Mouse (Mus musculus): ENCODE measurements around the gene Sema6d. TPM values are rescaled to one million over a fixed set of nuclear protein-coding genes. Genes with fewer than 3 reads are reported as not detected.
"Not testable (repeated sequence)": the region's sequence is repeated elsewhere in the genome, so short reads cannot be mapped to it uniquely, and the experiment has no call there.

The Sema6d gene
- polyA plus RNA-seq, 1 experiment from 2014 or later = 27.7 TPM

GRCm38 (mm10) chr2:124322528-124323215 is 232.9 kb downstream of the Sema6d start:
- Histone ChIP-seq H3K4me3 (ENCODE audit: control insufficient read depth in 1 of 2, insufficient read depth in 1 of 2, low read depth in 1 of 2, low read length in 2 of 2) (no peak overlapping the region), H3K27me3 (ENCODE audit: control insufficient read depth, insufficient read depth, low read length) (no peaks in the 10 kb centered on the region), H3K9me3 (ENCODE audit: control insufficient read depth, low read length) (no peaks in the 10 kb centered on the region), H3K4me1 (ENCODE audit: control insufficient read depth in 2 of 2, insufficient read depth in 2 of 2, low read length in 2 of 2) (no peaks in the 10 kb centered on the region), H3K27ac (replicated peaks in 1 of 2; ENCODE audit: control insufficient read depth in 1 of 2, insufficient read depth in 1 of 2, low read depth in 2 of 2, low read length in 2 of 2) (no peak overlapping the region), H3K36me3 (ENCODE audit: control insufficient read depth, insufficient read depth, low read length) (no peaks in the 10 kb centered on the region), H3K4me2 (ENCODE audit: low read length) (no peak overlapping the region), H3K9ac (ENCODE audit: low read length) (no peak overlapping the region)
- 58% methylated on average over 5 of the region's 5 CpGs for WGBS
- ATAC-seq (ENCODE audit: insufficient number of reproducible peaks, insufficient read depth, low FRiP score, low read depth) = no peak

- no peak for ATAC-seq (ENCODE audit: insufficient number of reproducible peaks, insufficient read depth, low FRiP score, low read depth)
- Histone ChIP-seq H3K27ac (replicated peaks in 1 of 2; ENCODE audit: control insufficient read depth in 1 of 2, insufficient read depth in 1 of 2, low read depth in 2 of 2, low read length in 2 of 2) (no peak overlapping the region), H3K27me3 (ENCODE audit: control insufficient read depth, insufficient read depth, low read length) (no peaks in the 10 kb centered on the region), H3K4me2 (ENCODE audit: low read length) (no peak overlapping the region), H3K4me1 (ENCODE audit: control insufficient read depth in 2 of 2, insufficient read depth in 2 of 2, low read length in 2 of 2) (no peaks in the 10 kb centered on the region), H3K9ac (ENCODE audit: low read length) (no peak overlapping the region), H3K9me3 (ENCODE audit: control insufficient read depth, low read length) (no peaks in the 10 kb centered on the region), H3K4me3 (ENCODE audit: control insufficient read depth in 1 of 2, insufficient read depth in 1 of 2, low read depth in 1 of 2, low read length in 2 of 2) (no peak overlapping the region), H3K36me3 (ENCODE audit: control insufficient read depth, insufficient read depth, low read length) (no peaks in the 10 kb centered on the region)
- WGBS = 82% methylated on average over 6 of the region's 6 CpGs
Observed at GRCm38 (mm10) chr2:124324107-124324724, 234.4 kb downstream of the Sema6d start.

- Histone ChIP-seq H3K4me1 (ENCODE audit: control insufficient read depth in 2 of 2, insufficient read depth in 2 of 2, low read length in 2 of 2) (peaks cover 2 to 21% of the 10 kb centered on the region in 2 experiments; a peak in 3 of 4 replicates), H3K9ac (ENCODE audit: low read length) (no peak overlapping the region), H3K36me3 (ENCODE audit: control insufficient read depth, insufficient read depth, low read length) (no peaks in the 10 kb centered on the region), H3K4me2 (ENCODE audit: low read length) (no peak overlapping the region), H3K9me3 (ENCODE audit: control insufficient read depth, low read length) (no peaks in the 10 kb centered on the region), H3K4me3 (ENCODE audit: control insufficient read depth in 1 of 2, insufficient read depth in 1 of 2, low read depth in 1 of 2, low read length in 2 of 2) (no peak overlapping the region), H3K27ac (replicated peaks in 1 of 2; ENCODE audit: control insufficient read depth in 1 of 2, insufficient read depth in 1 of 2, low read depth in 2 of 2, low read length in 2 of 2) (no peak overlapping the region; a peak in 1 of 4 replicates), H3K27me3 (ENCODE audit: control insufficient read depth, insufficient read depth, low read length) (no peaks in the 10 kb centered on the region)
- no peak for ATAC-seq (ENCODE audit: insufficient number of reproducible peaks, insufficient read depth, low FRiP score, low read depth)
- 17% methylated on average over 1 of the region's 1 CpGs for WGBS
Observed at GRCm38 (mm10) chr2:124329473-124330130, 239.8 kb downstream of the Sema6d start.

GRCm38 (mm10) chr2:124332890-124333289 is 243.1 kb downstream of the Sema6d start:
- Histone ChIP-seq H3K9ac (ENCODE audit: low read length) (no peak overlapping the region), H3K27me3 (ENCODE audit: control insufficient read depth, insufficient read depth, low read length) (no peaks in the 10 kb centered on the region), H3K4me3 (ENCODE audit: control insufficient read depth in 1 of 2, insufficient read depth in 1 of 2, low read depth in 1 of 2, low read length in 2 of 2) (no peak overlapping the region), H3K36me3 (ENCODE audit: control insufficient read depth, insufficient read depth, low read length) (no peaks in the 10 kb centered on the region), H3K27ac (replicated peaks in 1 of 2; ENCODE audit: control insufficient read depth in 1 of 2, insufficient read depth in 1 of 2, low read depth in 2 of 2, low read length in 2 of 2) (peak overlapping the region; percentile 5 to 64; a peak in 3 of 4 replicates), H3K4me2 (ENCODE audit: low read length) (no peak overlapping the region), H3K9me3 (ENCODE audit: control insufficient read depth, low read length) (no peaks in the 10 kb centered on the region), H3K4me1 (ENCODE audit: control insufficient read depth in 2 of 2, insufficient read depth in 2 of 2, low read length in 2 of 2) (peaks cover 9 to 38% of the 10 kb centered on the region in 2 experiments)
- WGBS = 29% methylated on average over 5 of the region's 5 CpGs
- ATAC-seq (ENCODE audit: insufficient number of reproducible peaks, insufficient read depth, low FRiP score, low read depth) = no peak

- 76% methylated on average over 2 of the region's 2 CpGs for WGBS
- peaks cover 9 to 38% of the 10 kb centered on the region in 2 experiments for H3K4me1 ChIP-seq (ENCODE audit: control insufficient read depth in 2 of 2, insufficient read depth in 2 of 2, low read length in 2 of 2)
- not testable (repeated sequence) for H3K4me3 ChIP-seq (ENCODE audit: control insufficient read depth in 1 of 2, insufficient read depth in 1 of 2, low read depth in 1 of 2, low read length in 2 of 2); H3K9me3 ChIP-seq (ENCODE audit: control insufficient read depth, low read length); H3K9ac ChIP-seq (ENCODE audit: low read length); ATAC-seq (ENCODE audit: insufficient number of reproducible peaks, insufficient read depth, low FRiP score, low read depth); H3K27ac ChIP-seq (replicated peaks in 1 of 2; ENCODE audit: control insufficient read depth in 1 of 2, insufficient read depth in 1 of 2, low read depth in 2 of 2, low read length in 2 of 2); H3K27me3 ChIP-seq (ENCODE audit: control insufficient read depth, insufficient read depth, low read length); H3K4me2 ChIP-seq (ENCODE audit: low read length); H3K36me3 ChIP-seq (ENCODE audit: control insufficient read depth, insufficient read depth, low read length)
Observed at GRCm38 (mm10) chr2:124334655-124335054, 244.9 kb downstream of the Sema6d start.

- H3K27me3 ChIP-seq (ENCODE audit: control insufficient read depth, insufficient read depth, low read length) = no peaks in the 10 kb centered on the region
- H3K4me2 ChIP-seq (ENCODE audit: low read length) = no peak overlapping the region
Observed at GRCm38 (mm10) chr2:124338296-124338695, 248.5 kb downstream of the Sema6d start.

GRCm38 (mm10) chr2:124354191-124354590 is 264.4 kb downstream of the Sema6d start:
- Histone ChIP-seq H3K4me2 (ENCODE audit: low read length) (no peak overlapping the region), H3K27me3 (ENCODE audit: control insufficient read depth, insufficient read depth, low read length) (no peaks in the 10 kb centered on the region), H3K9ac (ENCODE audit: low read length) (no peak overlapping the region), H3K4me1 (ENCODE audit: control insufficient read depth in 2 of 2, insufficient read depth in 2 of 2, low read length in 2 of 2) (no peaks in the 10 kb centered on the region), H3K27ac (replicated peaks in 1 of 2; ENCODE audit: control insufficient read depth in 1 of 2, insufficient read depth in 1 of 2, low read depth in 2 of 2, low read length in 2 of 2) (no peak overlapping the region), H3K36me3 (ENCODE audit: control insufficient read depth, insufficient read depth, low read length) (no peaks in the 10 kb centered on the region), H3K9me3 (ENCODE audit: control insufficient read depth, low read length) (0 out of 2 replicates have a peak, but pooled peaks cover 2% of the 10 kb centered on the region), H3K4me3 (ENCODE audit: control insufficient read depth in 1 of 2, insufficient read depth in 1 of 2, low read depth in 1 of 2, low read length in 2 of 2) (no peak overlapping the region)
- no peak for ATAC-seq (ENCODE audit: insufficient number of reproducible peaks, insufficient read depth, low FRiP score, low read depth)
- WGBS = 83% methylated on average over 2 of the region's 2 CpGs

More at GRCm38 (mm10) chr2:124338296-124338695, 248.5 kb downstream of the Sema6d start:
- peaks cover 7 to 18% of the 10 kb centered on the region in 2 experiments for H3K4me1 ChIP-seq (ENCODE audit: control insufficient read depth in 2 of 2, insufficient read depth in 2 of 2, low read length in 2 of 2)
- no peaks in the 10 kb centered on the region for H3K36me3 ChIP-seq (ENCODE audit: control insufficient read depth, insufficient read depth, low read length)
- H3K9ac ChIP-seq (ENCODE audit: low read length) = no peak overlapping the region
- 84% methylated on average over 6 of the region's 6 CpGs for WGBS
- H3K4me3 ChIP-seq (ENCODE audit: control insufficient read depth in 1 of 2, insufficient read depth in 1 of 2, low read depth in 1 of 2, low read length in 2 of 2) = no peak overlapping the region
- no peak overlapping the region for H3K27ac ChIP-seq (replicated peaks in 1 of 2; ENCODE audit: control insufficient read depth in 1 of 2, insufficient read depth in 1 of 2, low read depth in 2 of 2, low read length in 2 of 2)
- ATAC-seq (ENCODE audit: insufficient number of reproducible peaks, insufficient read depth, low FRiP score, low read depth) = no peak
- no peaks in the 10 kb centered on the region for H3K9me3 ChIP-seq (ENCODE audit: control insufficient read depth, low read length)

All from heart, embryonic 14.5 days (tissue).